Mouse (Mus musculus) skeletal muscle tissue, postnatal 0 days (tissue): ENCODE data around the gene Cts7. TPM values are rescaled to one million over a fixed set of nuclear protein-coding genes. Genes with fewer than 3 reads are reported as not detected.

Source experiments
- microRNA-seq, 2 experiments: library from miRNA; unstranded; fragments of <30 nt; microRNA quantifications; one replicate each; pipeline ENCODE4; 2016
- polyA plus RNA-seq: library from polyadenylated mRNA; unstranded; fragments of >200 nt; fragmentation: Nextera tagmentation; extraction: Ambion mirVana; gene quantifications from 2 replicates; pipeline ENCODE4 v1.2.1, GENCODE M21; 2015

Cts7 gene
- not detected in 2 replicates for polyA plus RNA-seq

DNA sequence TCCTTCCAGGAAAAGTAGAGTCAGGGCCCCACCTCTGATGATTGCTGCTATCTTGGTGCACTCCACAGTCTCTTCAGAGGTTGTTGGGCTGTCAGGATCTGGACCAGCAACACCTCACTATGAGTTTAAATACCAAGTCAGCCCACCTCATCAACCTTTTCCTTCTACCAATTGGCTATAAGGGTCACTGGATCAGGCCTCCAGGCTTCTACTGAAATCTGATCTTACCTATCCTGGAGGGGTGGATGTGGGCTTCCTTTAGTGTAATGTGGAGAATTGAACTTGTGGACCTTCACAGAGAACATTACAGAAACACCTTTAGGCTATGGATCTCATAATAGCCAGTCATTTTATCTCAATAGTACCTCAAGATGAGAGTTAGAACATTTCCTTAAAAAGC is at the start of gene Cts7:
Gene Cts7, minus strand, starts transcription at position 101 of the 400 bp plus-strand sequence.

Small RNAs within 50 kb of the gene (microRNA-seq; reads per million reads assigned to microRNA genes)
- 0 reads per million in 2 experiments for gene Gm27704

Other genes starting within 250 kb of the Cts7 start
- not detected in 2 replicates for gene Ctsr, start 193.9 kb downstream of the Cts7 start, polyA plus RNA-seq
- gene Cts6, start 154.8 kb downstream of the Cts7 start, polyA plus RNA-seq = not detected in 2 replicates
- gene Cts8, start 102.8 kb downstream of the Cts7 start, polyA plus RNA-seq = not detected in 2 replicates
- gene Gm49398, start 69.4 kb downstream of the Cts7 start, polyA plus RNA-seq = not detected in 2 replicates
- gene Ctsm, start 183.6 kb upstream of the Cts7 start, polyA plus RNA-seq = not detected in 2 replicates
- not detected in 2 replicates for gene Gm49352, start 210.0 kb upstream of the Cts7 start, polyA plus RNA-seq
- gene Cts3, start 211.9 kb upstream of the Cts7 start, polyA plus RNA-seq = not detected in 2 replicates